Mouse (Mus musculus) spleen, postnatal 10 days (tissue): ENCODE measurements around the gene Gm29276.
"Not testable (repeated sequence)": the region's sequence is repeated elsewhere in the genome, so short reads cannot be mapped to it uniquely, and the experiment has no call there.

Experiments
- DNase-seq, 2 experiments: peaks; one replicate each; pipeline ENCODE4 v3.0.0; 2021 to 2022; ENCODE audit warnings: low spot score in 2 of 2

Gene Gm29276

GRCm38 (mm10) chrY:42582150-42582549, at the start of gene Gm29276:
Gene Gm29276 (minus strand): TSS chrY:42582250.
- DNase-seq, result not testable (repeated sequence)
